Mouse (Mus musculus): ENCODE data around the gene Gm12216. TPM values are rescaled to one million over a fixed set of nuclear protein-coding genes. Genes with fewer than 3 reads are reported as not detected.
A peak's percentile ranks its signal among the peaks of the same experiment; 100 is the strongest.
"Not testable (repeated sequence)": the region's sequence is repeated elsewhere in the genome, so short reads cannot be mapped to it uniquely, and the experiment has no call there.

Gene Gm12216
- polyA plus RNA-seq, 1 experiment from 2014 or later, result 1.7 TPM

DNA sequence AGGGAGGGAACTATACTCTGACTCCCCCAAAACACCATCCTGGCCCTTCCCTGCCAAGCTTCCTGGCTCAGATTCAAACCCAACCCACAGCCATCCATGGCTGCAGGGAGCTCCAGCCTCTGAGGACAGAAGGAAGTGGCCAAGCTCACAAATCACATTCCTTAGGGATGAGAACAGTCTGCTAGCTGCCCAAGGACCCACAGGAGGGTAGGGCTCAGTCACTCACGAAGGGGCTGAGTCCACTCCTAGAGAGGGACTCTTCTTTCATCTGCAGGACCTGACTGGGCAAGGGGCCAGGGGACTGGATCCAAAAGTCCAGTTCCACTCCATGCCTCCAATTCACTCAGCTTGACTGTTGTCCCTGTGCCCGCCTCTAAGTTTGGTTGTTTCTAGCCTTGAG is 97.2 kb downstream of the Gm12216 start:
- no peaks in the 10 kb centered on the region for H3K36me3 ChIP-seq (ENCODE audit: control insufficient read depth, insufficient read depth, low read length)
- peaks cover 64% of the 10 kb centered on the region for H3K4me1 ChIP-seq (ENCODE audit: control insufficient read depth, insufficient read depth, low read length)
- WGBS, result 31% methylated on average over 2 of the region's 2 CpGs
- ATAC-seq, result no peak
- H3K9me3 ChIP-seq (ENCODE audit: control insufficient read depth, low read length), result no peaks in the 10 kb centered on the region
- H3K27me3 ChIP-seq (replicated peaks; ENCODE audit: control insufficient read depth, insufficient read depth, low read length), result no peaks in the 10 kb centered on the region
- H3K27ac ChIP-seq (ENCODE audit: low read length), result peak overlapping the region; percentile 100
- peak overlapping the region; percentile 42 for H3K9ac ChIP-seq (ENCODE audit: low read depth, low read length)
- no peak overlapping the region for H3K4me2 ChIP-seq (ENCODE audit: low read depth, low read length)
- no peak overlapping the region for H3K4me3 ChIP-seq (ENCODE audit: low read length)

DNA sequence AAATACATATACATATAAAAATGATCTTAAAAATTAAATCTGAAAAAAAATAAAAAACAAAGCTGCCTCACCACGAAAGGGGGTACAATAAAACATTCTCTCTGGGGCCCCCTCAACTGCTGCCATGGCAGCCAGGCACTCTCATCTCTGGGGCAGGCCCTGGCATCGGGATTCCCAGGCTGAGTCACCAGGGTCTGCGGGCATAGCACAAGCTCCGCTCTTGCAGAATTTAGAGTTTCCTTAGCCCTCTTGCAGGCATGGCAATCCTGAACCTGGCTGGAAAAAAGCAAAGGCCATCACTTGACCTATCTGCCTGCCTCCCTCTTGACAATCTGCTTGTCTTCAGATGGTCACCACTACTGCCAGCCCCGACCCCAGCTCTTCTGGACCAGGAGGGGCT is 97.8 kb downstream of the Gm12216 start:
- ATAC-seq, result no peak
- Histone ChIP-seq H3K36me3 (ENCODE audit: control insufficient read depth, insufficient read depth, low read length) (no peaks in the 10 kb centered on the region), H3K4me2 (ENCODE audit: low read depth, low read length) (no peak overlapping the region), H3K27ac (ENCODE audit: low read length) (peak overlapping the region; percentile 100), H3K27me3 (replicated peaks; ENCODE audit: control insufficient read depth, insufficient read depth, low read length) (no peaks in the 10 kb centered on the region), H3K4me1 (ENCODE audit: control insufficient read depth, insufficient read depth, low read length) (peaks cover 64% of the 10 kb centered on the region), H3K9me3 (ENCODE audit: control insufficient read depth, low read length) (no peaks in the 10 kb centered on the region), H3K4me3 (ENCODE audit: low read length) (no peak overlapping the region), H3K9ac (ENCODE audit: low read depth, low read length) (no peak overlapping the region; the same call in 1 of the 2 replicates)
- 62% methylated on average over 5 of the region's 5 CpGs for WGBS

DNA sequence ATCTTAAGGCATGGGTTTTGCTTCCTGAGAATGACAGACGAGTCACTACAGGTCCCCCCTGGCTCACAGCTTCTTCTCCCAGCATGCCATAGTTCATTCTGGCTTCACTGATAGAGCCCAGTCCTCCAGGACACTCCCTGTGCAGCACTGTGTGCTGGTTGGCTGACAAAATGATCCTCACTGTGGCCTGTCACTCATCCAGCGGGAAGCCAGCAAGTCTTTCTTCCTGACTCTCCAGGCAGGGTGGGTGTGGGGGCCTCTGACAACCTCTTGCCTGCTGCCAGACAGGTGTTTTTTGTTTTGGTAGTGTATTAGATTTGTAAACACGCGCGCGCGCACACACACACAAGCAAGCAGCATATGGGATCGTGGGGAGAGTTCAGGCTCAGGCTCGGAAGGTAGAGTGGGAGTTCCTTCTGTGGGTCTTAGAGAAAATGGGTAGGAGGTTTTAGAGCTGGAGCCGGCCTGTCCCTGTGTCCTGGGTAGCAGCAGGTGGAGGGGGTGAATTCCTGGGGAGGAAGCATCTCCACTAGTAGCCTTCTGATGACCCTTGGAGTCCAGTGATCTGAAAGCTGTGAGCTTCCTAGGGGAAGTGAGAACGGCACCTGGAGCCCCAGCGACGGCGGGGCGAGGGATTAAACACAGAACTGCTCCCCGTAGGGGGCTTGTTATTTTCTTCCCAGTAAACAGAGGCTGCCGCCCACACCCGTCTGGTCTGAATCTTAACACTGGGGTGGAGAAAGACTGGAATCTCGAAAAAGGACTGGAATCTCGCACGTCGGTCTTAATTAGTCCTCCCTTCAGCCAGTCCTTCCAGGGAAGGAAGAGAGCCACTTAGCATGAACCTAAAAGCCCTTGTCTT is 99.3 kb downstream of the Gm12216 start:
- H3K27ac ChIP-seq (ENCODE audit: low read length), result peak overlapping the region; percentile 86
- no peaks in the 10 kb centered on the region for H3K27me3 ChIP-seq (replicated peaks; ENCODE audit: control insufficient read depth, insufficient read depth, low read length)
- H3K4me2 ChIP-seq (ENCODE audit: low read depth, low read length), result 0 out of 2 replicates have a peak overlapping the region, but pooled peaks have one; percentile 3
- no peak overlapping the region for H3K4me3 ChIP-seq (ENCODE audit: low read length)
- 23% methylated on average over 22 of the region's 22 CpGs for WGBS
- H3K9ac ChIP-seq (ENCODE audit: low read depth, low read length), result peak overlapping the region; percentile 51
- H3K36me3 ChIP-seq (ENCODE audit: control insufficient read depth, insufficient read depth, low read length), result no peaks in the 10 kb centered on the region
- ATAC-seq, result peak; percentile 45
- peaks cover 61% of the 10 kb centered on the region for H3K4me1 ChIP-seq (ENCODE audit: control insufficient read depth, insufficient read depth, low read length)
- no peaks in the 10 kb centered on the region for H3K9me3 ChIP-seq (ENCODE audit: control insufficient read depth, low read length)

DNA sequence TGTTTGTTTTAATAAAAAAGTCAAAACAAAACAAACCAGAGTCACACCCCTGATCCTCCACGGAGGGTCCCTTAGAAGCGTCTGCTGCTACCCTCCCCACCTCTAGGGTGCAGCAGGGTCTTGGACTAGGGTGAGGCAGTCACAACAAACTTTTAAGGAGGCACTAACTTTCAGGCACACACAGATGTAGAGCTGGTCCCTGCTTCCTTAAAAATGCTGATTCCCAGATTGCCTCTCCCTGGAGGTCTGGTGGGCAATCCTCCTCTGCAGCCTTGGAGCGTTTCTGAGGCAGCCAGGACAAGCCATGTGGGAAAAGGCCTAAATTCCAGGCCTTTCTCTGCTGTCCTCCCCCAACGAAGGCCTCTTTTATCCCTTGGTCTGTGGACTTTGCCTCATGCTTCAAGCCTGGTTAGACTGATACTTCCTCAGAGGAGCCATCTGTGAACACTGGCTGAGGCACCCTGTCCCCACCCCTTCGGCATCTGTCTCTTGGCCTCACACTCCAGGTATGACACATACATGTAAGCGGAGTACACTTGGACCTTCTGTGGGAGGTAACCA is 100.2 kb downstream of the Gm12216 start:
- H3K4me1 ChIP-seq (ENCODE audit: control insufficient read depth, insufficient read depth, low read length), result peaks cover 54% of the 10 kb centered on the region

DNA sequence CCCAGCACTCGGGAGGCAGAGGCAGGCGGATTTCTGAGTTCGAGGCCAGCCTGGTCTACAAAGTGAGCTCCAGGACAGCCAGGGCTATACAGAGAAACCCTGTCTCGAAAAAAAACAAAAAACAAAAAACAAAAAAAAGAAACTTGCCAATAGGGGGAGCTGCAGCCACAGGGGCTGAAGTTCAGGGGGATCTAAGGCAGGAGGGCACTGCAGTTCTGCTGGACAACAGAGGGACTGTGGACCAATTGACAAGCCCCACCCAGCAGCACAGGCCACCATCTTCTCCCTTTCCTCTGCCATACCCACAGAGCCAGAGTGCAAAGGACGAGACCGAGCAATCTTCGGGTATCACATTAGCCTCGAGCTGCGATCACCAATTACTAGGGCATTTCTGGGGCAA is 101.0 kb downstream of the Gm12216 start:
- peaks cover 45% of the 10 kb centered on the region for H3K4me1 ChIP-seq (ENCODE audit: control insufficient read depth, insufficient read depth, low read length)
- not testable (repeated sequence) for H3K4me3 ChIP-seq (ENCODE audit: low read length); H3K9ac ChIP-seq (ENCODE audit: low read depth, low read length); ATAC-seq; H3K4me2 ChIP-seq (ENCODE audit: low read depth, low read length); H3K9me3 ChIP-seq (ENCODE audit: control insufficient read depth, low read length); H3K27me3 ChIP-seq (replicated peaks; ENCODE audit: control insufficient read depth, insufficient read depth, low read length); H3K36me3 ChIP-seq (ENCODE audit: control insufficient read depth, insufficient read depth, low read length)
- H3K27ac ChIP-seq (ENCODE audit: low read length), result peak overlapping the region; percentile 86
- WGBS, result 72% methylated on average over 9 of the region's 9 CpGs

More for the DNA sequence above, 100.2 kb downstream of the Gm12216 start:
- peak; percentile 73 for ATAC-seq
- H3K4me3 ChIP-seq (ENCODE audit: low read length), result no peak overlapping the region
- peak overlapping the region; percentile 86 for H3K27ac ChIP-seq (ENCODE audit: low read length)
- peak overlapping the region; percentile 50 for H3K9ac ChIP-seq (ENCODE audit: low read depth, low read length)
- no peaks in the 10 kb centered on the region for H3K9me3 ChIP-seq (ENCODE audit: control insufficient read depth, low read length)
- H3K27me3 ChIP-seq (replicated peaks; ENCODE audit: control insufficient read depth, insufficient read depth, low read length), result no peaks in the 10 kb centered on the region
- H3K36me3 ChIP-seq (ENCODE audit: control insufficient read depth, insufficient read depth, low read length), result no peaks in the 10 kb centered on the region
- 27% methylated on average over 6 of the region's 6 CpGs for WGBS
- H3K4me2 ChIP-seq (ENCODE audit: low read depth, low read length), result peak overlapping the region; percentile 26

DNA sequence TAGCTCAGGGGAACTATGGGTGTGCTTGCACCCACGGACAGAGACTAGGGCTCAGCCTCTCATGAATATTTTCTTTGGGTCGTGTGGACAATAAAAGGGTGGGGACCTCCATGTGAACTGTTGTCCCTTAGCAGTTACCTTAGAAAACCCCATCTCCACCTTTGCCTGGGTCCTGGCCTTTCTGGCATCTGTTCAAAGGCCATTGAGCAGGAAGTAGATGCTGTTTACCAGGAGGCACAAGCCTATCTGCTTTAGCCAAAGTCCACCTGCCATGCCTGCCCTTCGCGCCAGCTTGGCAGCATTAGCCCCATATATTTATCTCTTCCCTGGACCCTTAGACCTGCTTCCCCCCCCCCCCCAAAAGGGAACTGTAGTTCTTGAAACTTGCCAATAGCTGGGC is 101.4 kb downstream of the Gm12216 start:
- 79% methylated on average over 4 of the region's 4 CpGs for WGBS
- Histone ChIP-seq H3K36me3 (ENCODE audit: control insufficient read depth, insufficient read depth, low read length) (no peaks in the 10 kb centered on the region), H3K4me3 (ENCODE audit: low read length) (no peak overlapping the region), H3K4me1 (ENCODE audit: control insufficient read depth, insufficient read depth, low read length) (peaks cover 41% of the 10 kb centered on the region), H3K4me2 (ENCODE audit: low read depth, low read length) (no peak overlapping the region), H3K27ac (ENCODE audit: low read length) (peak overlapping the region; percentile 86; the same call in 1 of the 2 replicates), H3K27me3 (replicated peaks; ENCODE audit: control insufficient read depth, insufficient read depth, low read length) (no peaks in the 10 kb centered on the region), H3K9me3 (ENCODE audit: control insufficient read depth, low read length) (no peaks in the 10 kb centered on the region), H3K9ac (ENCODE audit: low read depth, low read length) (no peak overlapping the region)
- ATAC-seq, result peak; percentile 13

DNA sequence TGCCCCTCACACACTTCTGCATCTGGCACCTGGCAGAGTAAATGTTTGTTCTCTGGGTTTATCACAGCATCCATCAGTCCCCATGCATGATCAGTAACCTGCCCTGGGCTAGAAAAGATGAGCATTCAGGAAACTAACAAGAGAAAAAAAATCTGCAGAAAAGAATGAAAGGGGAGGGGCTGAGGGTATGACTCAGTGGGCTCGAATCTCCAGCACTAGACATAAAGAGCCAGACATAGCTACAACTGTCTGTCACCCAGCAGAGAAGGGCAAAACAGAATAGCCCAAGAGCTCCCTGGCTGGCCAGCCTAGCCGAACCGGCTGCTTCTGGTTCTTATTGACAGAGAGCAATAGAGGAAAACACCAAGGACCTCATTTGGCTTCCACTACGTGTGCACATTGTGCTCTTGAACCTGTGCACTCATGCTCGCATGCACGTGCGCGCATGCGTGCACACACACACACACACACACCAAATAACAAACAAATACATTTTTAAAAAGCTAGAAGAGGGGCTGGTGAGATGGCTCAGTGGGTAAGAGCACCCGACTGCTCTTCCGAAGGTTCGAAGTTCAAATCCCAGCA is 104.0 kb downstream of the Gm12216 start:
- no peak overlapping the region for H3K9ac ChIP-seq (ENCODE audit: low read depth, low read length)
- 76% methylated on average over 12 of the region's 12 CpGs for WGBS
- no peaks in the 10 kb centered on the region for H3K27me3 ChIP-seq (replicated peaks; ENCODE audit: control insufficient read depth, insufficient read depth, low read length)
- H3K36me3 ChIP-seq (ENCODE audit: control insufficient read depth, insufficient read depth, low read length), result no peaks in the 10 kb centered on the region
- H3K4me2 ChIP-seq (ENCODE audit: low read depth, low read length), result no peak overlapping the region
- no peaks in the 10 kb centered on the region for H3K9me3 ChIP-seq (ENCODE audit: control insufficient read depth, low read length)
- ATAC-seq, result no peak
- H3K27ac ChIP-seq (ENCODE audit: low read length), result no peak overlapping the region
- no peak overlapping the region for H3K4me3 ChIP-seq (ENCODE audit: low read length)
- H3K4me1 ChIP-seq (ENCODE audit: control insufficient read depth, insufficient read depth, low read length), result peaks cover 20% of the 10 kb centered on the region

DNA sequence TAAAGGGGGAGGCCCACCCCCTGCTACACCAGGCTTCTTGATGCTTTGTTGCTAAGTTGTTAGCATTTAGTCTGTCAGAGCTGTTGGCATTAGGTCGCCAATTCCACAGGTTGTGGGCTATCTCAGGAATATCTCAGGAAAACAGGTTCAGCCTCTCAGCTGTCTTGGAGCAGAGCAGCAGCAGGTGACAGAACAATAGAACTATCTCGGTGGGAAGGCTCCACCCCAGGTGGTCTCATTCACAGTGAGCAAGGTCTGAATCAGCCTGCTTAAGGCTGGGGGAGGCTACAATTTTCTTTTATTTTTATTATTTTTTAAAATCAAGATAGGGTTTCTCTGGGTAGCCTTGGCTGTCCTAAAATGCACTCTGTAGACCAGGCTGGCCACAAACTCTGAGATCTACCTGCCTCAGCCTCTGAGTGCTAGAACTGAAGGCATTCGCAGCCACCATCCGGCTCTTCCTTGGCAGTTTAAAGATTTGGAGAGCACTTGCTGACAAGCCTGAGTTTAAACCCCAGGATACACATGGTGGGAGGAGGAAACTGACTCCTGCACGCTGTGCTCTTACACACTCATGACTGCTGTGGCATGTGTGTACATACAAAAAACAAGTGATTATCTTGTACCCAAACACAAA is 109.2 kb downstream of the Gm12216 start:
- H3K36me3 ChIP-seq (ENCODE audit: control insufficient read depth, insufficient read depth, low read length), result no peaks in the 10 kb centered on the region
- H3K4me3 ChIP-seq (ENCODE audit: low read length), result no peak overlapping the region
- WGBS, result 60% methylated on average over 5 of the region's 5 CpGs
- H3K27ac ChIP-seq (ENCODE audit: low read length), result no peak overlapping the region
- H3K27me3 ChIP-seq (replicated peaks; ENCODE audit: control insufficient read depth, insufficient read depth, low read length), result no peaks in the 10 kb centered on the region
- H3K4me2 ChIP-seq (ENCODE audit: low read depth, low read length), result no peak overlapping the region
- ATAC-seq, result no peak
- no peaks in the 10 kb centered on the region for H3K4me1 ChIP-seq (ENCODE audit: control insufficient read depth, insufficient read depth, low read length)
- no peaks in the 10 kb centered on the region for H3K9me3 ChIP-seq (ENCODE audit: control insufficient read depth, low read length)
- H3K9ac ChIP-seq (ENCODE audit: low read depth, low read length), result no peak overlapping the region

DNA sequence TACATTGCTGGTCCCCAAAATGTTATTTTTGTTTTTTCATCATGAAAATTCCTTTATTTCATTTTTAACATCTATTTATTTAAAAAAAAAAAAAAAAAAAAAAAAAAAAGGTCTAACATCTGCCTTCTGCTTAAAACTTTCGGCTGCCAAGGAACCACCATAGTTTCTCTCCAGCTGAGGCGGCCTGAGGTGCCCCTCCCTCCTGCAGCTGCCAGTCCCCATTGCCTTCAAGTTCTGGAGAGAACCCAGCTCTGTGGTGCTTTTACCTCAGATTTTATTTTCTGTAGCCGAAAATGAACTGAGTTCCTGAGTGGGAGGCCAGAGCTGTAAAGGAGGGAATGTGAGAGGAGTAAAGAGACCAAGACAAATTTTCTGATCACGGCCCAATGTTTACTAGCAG is 109.8 kb downstream of the Gm12216 start:
- Histone ChIP-seq H3K4me2 (ENCODE audit: low read depth, low read length) (no peak overlapping the region), H3K9ac (ENCODE audit: low read depth, low read length) (no peak overlapping the region), H3K27ac (ENCODE audit: low read length) (no peak overlapping the region), H3K4me1 (ENCODE audit: control insufficient read depth, insufficient read depth, low read length) (no peaks in the 10 kb centered on the region), H3K4me3 (ENCODE audit: low read length) (no peak overlapping the region), H3K36me3 (ENCODE audit: control insufficient read depth, insufficient read depth, low read length) (no peaks in the 10 kb centered on the region), H3K9me3 (ENCODE audit: control insufficient read depth, low read length) (no peaks in the 10 kb centered on the region), H3K27me3 (replicated peaks; ENCODE audit: control insufficient read depth, insufficient read depth, low read length) (no peaks in the 10 kb centered on the region)
- 63% methylated on average over 4 of the region's 4 CpGs for WGBS
- ATAC-seq, result no peak
